ENCODE assay signal across 23 mouse cellular contexts in genomic region chr15:95822099-95822498, GRCm38 (mm10). TPM values are rescaled to one million over a fixed set of nuclear protein-coding genes. Genes with fewer than 3 reads are reported as not detected.
DNase-seq lines count a peak whose midpoint lies in the region; ATAC-seq and TF ChIP-seq lines count a peak whose summit lies in the region.
"Had no signal": no experiment of that assay in that cellular context is flagged by ENCODE, and none has a peak within 500 bp of the region (broad histone marks: within the 10 kb centered on the region; RNA-seq: fewer than 3 reads in every experiment).

No protein-coding gene starts in this region.

- peaks cover 34% of the 10 kb centered on the region for H3K4me1 ChIP-seq in heart, embryonic 12.5 days (replicated peaks)
- H3K4me1 ChIP-seq in midbrain, embryonic 11.5 days (ENCODE audit: control insufficient read depth, insufficient read depth, low read length): peaks cover 3% of the 10 kb centered on the region
- H3K4me1 ChIP-seq in midbrain, embryonic 15.5 days: peaks cover 12% of the 10 kb centered on the region
- no peaks in the 10 kb centered on the region for H3K4me1 ChIP-seq in liver, postnatal 0 days (ENCODE audit: insufficient read depth)

- no peaks in the 10 kb centered on the region for H3K27me3 ChIP-seq in heart, embryonic 12.5 days (replicated peaks)
- no peaks in the 10 kb centered on the region for H3K27me3 ChIP-seq in midbrain, embryonic 11.5 days (ENCODE audit: control insufficient read depth, insufficient read depth, low read length)
- no peaks in the 10 kb centered on the region for H3K27me3 ChIP-seq in midbrain, embryonic 15.5 days (replicated peaks)
- no peaks in the 10 kb centered on the region for H3K27me3 ChIP-seq in liver, postnatal 0 days (ENCODE audit: insufficient read depth, low read length)
- H3K27me3 ChIP-seq: forebrain, embryonic 13.5 days; hindbrain, embryonic 15.5 days; limb, embryonic 15.5 days had no signal

- H3K9me3 ChIP-seq in heart, embryonic 12.5 days (replicated peaks): 0 out of 2 replicates have a peak, but pooled peaks cover 3% of the 10 kb centered on the region
- no peaks in the 10 kb centered on the region for H3K9me3 ChIP-seq in midbrain, embryonic 11.5 days (ENCODE audit: control insufficient read depth, low read length)
- no peaks in the 10 kb centered on the region for H3K9me3 ChIP-seq in midbrain, embryonic 15.5 days
- H3K9me3 ChIP-seq in liver, postnatal 0 days (ENCODE audit: low read length): no peaks in the 10 kb centered on the region
- H3K9me3 ChIP-seq: forebrain, embryonic 13.5 days; hindbrain, embryonic 15.5 days; limb, embryonic 15.5 days had no signal

- no peak for TF ChIP-seq EP300 in liver, postnatal 0 days (IDR thresholded peaks at IDR 0.05; ENCODE audit: low read depth)

- H3K9ac ChIP-seq in heart, embryonic 12.5 days: no peak overlapping the region
- H3K9ac ChIP-seq in midbrain, embryonic 11.5 days (ENCODE audit: low read length): no peak overlapping the region
- H3K9ac ChIP-seq in midbrain, embryonic 15.5 days: no peak overlapping the region
- H3K9ac ChIP-seq in liver, postnatal 0 days (replicated peaks): no peak overlapping the region
- H3K9ac ChIP-seq: forebrain, embryonic 13.5 days; hindbrain, embryonic 15.5 days; limb, embryonic 15.5 days had no signal

- H3K27ac ChIP-seq in heart, embryonic 12.5 days (ENCODE audit: poor library complexity, severe bottlenecking): no peak overlapping the region
- H3K27ac ChIP-seq in midbrain, embryonic 11.5 days (ENCODE audit: low read depth, low read length): no peak overlapping the region
- no peak overlapping the region for H3K27ac ChIP-seq in midbrain, embryonic 15.5 days
- no peak overlapping the region for H3K27ac ChIP-seq in liver, postnatal 0 days (ENCODE audit: low read depth)
- H3K27ac ChIP-seq: forebrain, embryonic 13.5 days; hindbrain, embryonic 15.5 days; kidney, postnatal 0 days; limb, embryonic 15.5 days had no signal

- TF ChIP-seq CTCF in liver, postnatal 0 days (IDR thresholded peaks at IDR 0.05; ENCODE audit: low read depth): no peak

- H3K4me2 ChIP-seq in heart, embryonic 12.5 days: no peak overlapping the region
- H3K4me2 ChIP-seq in midbrain, embryonic 11.5 days: no peak overlapping the region
- no peak overlapping the region for H3K4me2 ChIP-seq in midbrain, embryonic 15.5 days
- no peak overlapping the region for H3K4me2 ChIP-seq in liver, postnatal 0 days (ENCODE audit: low read depth, low read length)
- H3K4me2 ChIP-seq: forebrain, embryonic 13.5 days; heart, embryonic 11.5 days; hindbrain, embryonic 15.5 days; limb, embryonic 15.5 days had no signal

- DNase-seq in heart, adult 11 months: peak; percentile 93
- peak; percentile 56 for DNase-seq in midbrain, embryonic 11.5 days (ENCODE audit: low spot score, missing footprints)
- DNase-seq in liver, postnatal 0 days: no peak
- DNase-seq in adrenal gland, postnatal 4 days (ENCODE audit: low spot score in 2 of 2): no peak
- no peak for DNase-seq in adrenal gland, adult 2 months
- no peak for DNase-seq in layer of hippocampus, postnatal 36 days
- DNase-seq: adrenal gland, postnatal 36 days; cerebellum, adult 2 months; cerebellum, postnatal 25 days; heart, postnatal 36 days; kidney, adult 2 months; layer of hippocampus, adult 9-11 months; left cerebral cortex, postnatal 4 days; lung, postnatal 10 days; right cerebral cortex, postnatal 4 days had no signal

- H3K4me3 ChIP-seq in heart, embryonic 12.5 days: no peak overlapping the region
- no peak overlapping the region for H3K4me3 ChIP-seq in midbrain, embryonic 11.5 days (ENCODE audit: low read depth, low read length)
- no peak overlapping the region for H3K4me3 ChIP-seq in midbrain, embryonic 15.5 days
- H3K4me3 ChIP-seq in liver, postnatal 0 days (ENCODE audit: low read depth, low read length): no peak overlapping the region
- H3K4me3 ChIP-seq: forebrain, embryonic 13.5 days; hindbrain, embryonic 15.5 days; limb, embryonic 15.5 days had no signal

- no peak for ATAC-seq in heart, embryonic 12.5 days (ENCODE audit: insufficient number of reproducible peaks, low FRiP score)
- no peak for ATAC-seq in midbrain, embryonic 11.5 days (ENCODE audit: low FRiP score)
- ATAC-seq in midbrain, embryonic 15.5 days (replicated peaks): no peak
- peak; percentile 62 for ATAC-seq in liver, postnatal 0 days
- ATAC-seq: forebrain, embryonic 13.5 days; midbrain, embryonic 16.5 days had no signal

- 74% methylated on average over 9 of the region's 9 CpGs for WGBS in heart, embryonic 12.5 days
- 91% methylated on average over 9 of the region's 9 CpGs for WGBS in midbrain, embryonic 11.5 days
- 96% methylated on average over 9 of the region's 9 CpGs for WGBS in midbrain, embryonic 15.5 days
- 42% methylated on average over 9 of the region's 9 CpGs for WGBS in liver, postnatal 0 days (ENCODE audit: insufficient replicate concordance)

- peaks cover 17% of the 10 kb centered on the region for H3K36me3 ChIP-seq in heart, embryonic 12.5 days
- H3K36me3 ChIP-seq in midbrain, embryonic 11.5 days (ENCODE audit: control insufficient read depth, insufficient read depth, low read length): no peaks in the 10 kb centered on the region
- H3K36me3 ChIP-seq in midbrain, embryonic 15.5 days (replicated peaks): no peaks in the 10 kb centered on the region
- H3K36me3 ChIP-seq in liver, postnatal 0 days (replicated peaks; ENCODE audit: insufficient read depth, low read length): 0 out of 2 replicates have a peak, but pooled peaks cover 4% of the 10 kb centered on the region
- H3K36me3 ChIP-seq: hindbrain, embryonic 15.5 days had no signal

RNA-seq across cellular contexts. Expression of gene Ano6, which starts 31.5 kb away (rescaled TPM):
- polyA plus RNA-seq in heart, embryonic 12.5 days (2016; fragmentation: Nextera tagmentation; extraction: Ambion mirVana): 45.7 and 49.5 TPM in 2 replicates
- polyA plus RNA-seq in midbrain, embryonic 11.5 days (2014; fragmentation: Nextera tagmentation; extraction: Ambion mirVana): 30.3 and 30.8 TPM in 2 replicates
- 26.8 and 29.7 TPM in 2 replicates for polyA plus RNA-seq in midbrain, embryonic 15.5 days (2015; fragmentation: Nextera tagmentation; extraction: Ambion mirVana)
- polyA plus RNA-seq in liver, postnatal 0 days (2015; fragmentation: Nextera tagmentation; extraction: Ambion mirVana): 6.0 and 6.9 TPM in 2 replicates
- total RNA-seq in adrenal gland, postnatal 4 days (2021): 10 to 100 TPM; 72.2 to 75.9 TPM
- 10 to 100 TPM; 69.6 to 90.3 TPM for total RNA-seq in adrenal gland, adult 2 months (2021)
- 20.6 and 28.6 TPM in 2 replicates for polyA plus RNA-seq in adrenal gland, adult 2 months (2012; rRNA removed)
- total RNA-seq in layer of hippocampus, postnatal 36 days (2021): 10 to 100 TPM; 26.7 TPM

Comparison
In these comparisons a context has a peak if more than half of its experiments do, and no peak if none do; other contexts are left out.
1. DNase-seq: peak in heart, adult 11 months (single experiment) and midbrain, embryonic 11.5 days (single experiment); none in liver, postnatal 0 days (single experiment), adrenal gland, postnatal 4 days (0 of 2), adrenal gland, adult 2 months (single experiment) and layer of hippocampus, postnatal 36 days (0 of 2).